Mouse (Mus musculus): ENCODE results near the gene Chp1. TPM values are rescaled to one million over a fixed set of nuclear protein-coding genes. Genes with fewer than 3 reads are reported as not detected.
"Not testable (repeated sequence)": the region's sequence is repeated elsewhere in the genome, so short reads cannot be mapped to it uniquely, and the experiment has no call there.

The Chp1 gene
- total RNA-seq, 2 experiments from 2014 or later: 133 to 141 TPM

DNA sequence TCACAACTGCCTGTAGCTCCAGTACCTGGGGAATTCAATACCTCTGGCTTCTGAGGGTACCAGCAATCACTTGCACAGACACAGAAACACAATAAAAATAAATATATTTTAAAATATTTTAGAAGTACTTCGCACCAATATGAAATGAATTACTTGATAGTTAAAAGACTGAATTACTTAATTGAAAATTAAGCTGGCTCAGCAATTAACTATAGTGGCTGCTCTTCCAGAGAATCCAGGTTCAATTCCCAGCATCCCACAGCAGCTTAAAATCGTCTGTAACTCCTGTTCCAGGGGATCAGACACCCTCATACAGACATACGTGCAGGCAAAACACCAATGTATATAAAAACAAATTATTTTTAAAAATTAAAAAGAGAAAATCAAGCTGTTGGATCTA lies 10.5 kb downstream of the Chp1 start:
- no peak for DNase-seq (ENCODE audit: low spot score in 2 of 2)
- intact Hi-C loops (cut with DNase I): no loop called here

DNA sequence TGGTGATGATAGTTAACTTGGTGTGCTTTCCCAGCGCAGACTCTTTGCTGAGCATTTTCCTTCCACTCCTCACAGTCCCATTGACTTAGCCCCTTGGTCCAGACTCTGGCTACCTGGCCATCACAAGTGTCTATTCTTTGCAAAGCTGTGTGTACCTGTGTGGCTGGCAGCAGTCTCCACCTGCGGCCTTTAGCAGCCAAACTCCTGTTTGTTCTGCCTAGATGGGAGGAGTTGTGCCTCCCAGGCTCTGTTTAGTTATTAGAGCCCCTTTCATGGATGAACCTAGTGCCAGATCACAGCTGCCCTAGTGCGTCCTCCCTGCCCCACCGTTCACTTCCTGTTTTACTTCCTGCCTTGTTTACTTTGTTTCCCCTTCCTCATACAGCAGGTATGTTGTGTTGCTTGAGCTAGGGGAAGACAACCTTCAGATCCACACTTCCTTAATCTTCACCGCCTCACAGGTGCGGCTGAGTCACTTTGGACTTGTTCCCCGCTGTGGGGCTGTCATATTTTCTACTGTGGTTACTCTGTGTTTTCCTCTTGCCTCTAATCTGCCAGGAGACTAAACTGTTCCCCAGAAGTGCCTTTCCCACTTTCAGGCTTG lies 11.3 kb downstream of the Chp1 start:
- intact Hi-C loops (cut with DNase I): no loop called here
- no peak for DNase-seq (ENCODE audit: low spot score in 2 of 2)

DNA sequence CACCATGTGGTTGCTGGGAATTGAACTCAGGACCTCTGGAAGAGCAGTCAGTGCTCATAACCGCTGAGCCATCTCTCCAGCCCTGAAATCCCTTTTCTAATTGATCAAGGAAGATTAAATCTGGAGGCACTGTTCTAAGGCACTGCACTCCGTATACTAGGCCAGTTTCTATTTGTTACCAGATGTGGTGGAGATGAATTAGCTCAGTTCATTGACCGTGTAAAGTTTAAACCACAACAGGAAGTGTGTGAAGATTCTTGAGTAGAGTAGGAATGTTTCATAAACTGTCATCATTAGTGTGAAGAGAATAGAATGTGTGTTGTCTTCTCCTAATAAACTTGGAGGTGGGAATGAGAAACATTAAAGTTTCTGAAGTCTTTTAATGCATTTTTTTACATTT lies 14.3 kb downstream of the Chp1 start:
- DNase-seq (ENCODE audit: low spot score in 2 of 2): no peak
- intact Hi-C loops (cut with DNase I): no loop called here

DNA sequence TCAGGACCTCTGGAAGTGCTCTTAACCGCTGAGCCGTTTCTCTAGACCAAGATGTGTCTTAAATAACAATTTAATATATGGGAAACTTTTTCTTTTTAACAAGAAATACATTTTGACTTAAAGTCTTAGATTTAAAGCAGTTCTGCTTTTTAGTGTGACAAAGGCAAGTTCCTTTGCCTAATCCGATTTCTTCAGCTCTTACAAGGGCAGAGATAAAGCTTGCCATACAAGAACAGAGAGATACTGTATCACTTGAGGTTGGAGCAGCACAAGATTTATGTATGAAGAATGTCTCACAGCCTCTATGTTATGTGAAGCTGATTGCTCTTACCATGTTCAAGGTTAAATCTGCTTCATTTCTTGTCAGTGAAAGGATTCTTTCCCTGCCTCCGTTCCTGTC lies 17.8 kb downstream of the Chp1 start:
- intact Hi-C loops (cut with DNase I): no loop called here
- no peak for DNase-seq (ENCODE audit: low spot score in 2 of 2)

DNA sequence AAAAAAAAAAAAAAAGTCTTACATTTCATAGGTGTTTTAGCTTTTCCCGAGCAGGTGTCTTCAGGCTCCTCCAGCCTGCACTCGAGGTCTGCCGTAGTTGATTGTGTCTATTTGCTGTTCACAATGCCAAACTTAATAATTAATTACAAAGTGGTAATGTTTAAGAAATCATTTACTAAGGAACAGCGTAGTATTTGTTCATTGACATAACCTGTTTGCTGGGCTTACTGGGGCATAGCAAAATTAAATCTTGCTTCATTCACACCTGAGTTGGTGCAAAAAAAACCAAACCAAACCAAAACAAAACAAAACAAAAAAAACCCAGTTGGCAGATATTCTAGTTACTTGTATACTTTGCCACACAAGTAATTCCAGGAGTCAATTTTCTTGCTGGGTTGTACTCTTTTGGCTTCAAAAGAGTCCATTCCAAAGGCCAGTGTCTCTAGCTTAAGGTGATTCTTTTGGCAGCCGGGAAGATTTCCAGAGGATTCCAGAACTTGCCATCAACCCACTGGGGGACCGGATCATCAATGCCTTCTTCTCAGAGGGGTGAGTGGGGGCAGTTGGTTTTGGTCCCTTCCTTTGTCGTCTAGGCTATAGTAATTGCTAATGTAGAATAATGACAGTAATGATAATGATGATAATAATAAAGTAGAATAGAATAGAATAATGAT lies 18.8 kb downstream of the Chp1 start:
- DNase-seq (ENCODE audit: low spot score in 2 of 2): no peak
- intact Hi-C loops (cut with DNase I): no loop called here

DNA sequence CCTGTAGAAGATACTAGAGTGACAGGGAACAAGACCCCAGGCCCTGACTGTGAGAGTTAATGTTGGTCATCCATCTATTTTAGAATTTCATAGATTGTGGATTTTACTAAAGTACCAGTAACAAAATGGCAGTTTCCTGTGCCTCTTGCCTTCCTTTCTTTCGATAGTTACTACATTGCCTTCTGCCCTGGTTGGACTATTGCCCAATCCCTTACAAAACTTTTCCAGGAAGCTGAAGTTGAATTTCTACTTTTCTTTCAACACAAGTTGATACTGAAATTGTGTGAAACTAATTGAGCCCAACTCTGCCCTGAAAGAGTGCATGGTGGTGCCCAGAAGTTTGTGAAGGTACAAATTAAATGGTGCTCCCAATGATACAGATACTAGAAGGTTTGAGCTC lies 25.0 kb downstream of the Chp1 start:
- intact Hi-C loops (cut with DNase I): no loop called here
- DNase-seq (ENCODE audit: low spot score in 2 of 2): no peak

DNA sequence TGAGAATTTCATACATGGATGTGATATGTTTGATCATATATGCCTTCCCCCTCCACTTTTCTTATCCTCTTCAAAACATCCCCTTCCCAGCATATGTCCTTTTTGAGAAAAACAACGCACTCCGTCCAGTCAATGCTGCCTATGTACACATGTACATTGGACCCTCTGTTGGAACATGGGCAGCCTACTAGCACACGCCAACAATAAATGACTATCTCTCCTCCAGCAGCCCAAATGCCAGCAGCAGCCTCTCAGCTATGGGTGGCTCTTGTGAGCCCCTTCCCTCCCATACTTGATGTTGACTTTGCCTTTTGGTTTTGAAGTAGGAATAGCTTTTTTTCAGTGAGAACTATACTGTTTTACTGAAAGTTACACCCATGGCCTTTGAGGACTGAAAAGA lies 34.1 kb downstream of the Chp1 start:
- DNase-seq (ENCODE audit: low spot score in 2 of 2): no peak
- intact Hi-C loops (cut with DNase I): no loop called here

DNA sequence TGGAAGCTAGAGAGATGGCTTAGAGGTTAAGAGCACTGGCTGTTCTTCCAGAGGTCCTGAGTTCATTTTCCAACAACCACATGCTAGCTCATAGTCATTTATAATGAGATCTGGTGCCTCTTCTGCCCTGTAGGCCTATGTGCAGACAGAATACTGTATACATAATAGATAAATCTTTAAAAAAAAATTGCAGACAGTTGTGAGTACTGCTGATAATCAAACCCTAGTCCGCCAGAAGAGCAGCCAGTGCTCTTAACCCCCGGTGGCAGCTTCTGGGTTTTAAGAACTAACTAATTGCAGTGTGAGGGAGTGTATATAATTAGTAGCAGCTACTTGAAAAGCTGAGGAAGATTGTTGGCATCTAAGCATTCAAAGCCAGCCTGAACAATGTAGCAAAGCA lies 35.9 kb downstream of the Chp1 start:
- intact Hi-C loops (cut with DNase I): no loop called here
- no peak for DNase-seq (ENCODE audit: low spot score in 2 of 2)

DNA sequence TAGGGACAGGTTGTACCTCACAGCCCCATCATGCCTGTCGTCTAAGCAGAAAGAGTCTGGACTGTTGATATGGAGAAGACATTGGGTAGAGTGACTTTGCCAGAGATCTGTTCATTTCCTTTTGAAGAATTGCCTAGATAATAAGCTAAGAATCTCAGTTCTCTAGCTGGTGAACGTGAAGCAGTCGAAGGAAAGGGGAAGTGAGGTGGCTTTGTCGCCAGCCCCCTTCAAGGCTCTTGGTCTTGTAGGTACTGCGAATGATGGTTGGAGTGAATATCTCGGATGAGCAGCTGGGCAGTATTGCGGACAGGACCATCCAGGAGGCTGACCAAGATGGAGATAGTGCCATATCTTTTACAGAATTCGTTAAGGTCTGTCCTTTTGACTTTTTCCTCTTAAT lies 36.8 kb downstream of the Chp1 start:
- DNase-seq (ENCODE audit: low spot score in 2 of 2): no peak
- intact Hi-C loops (cut with DNase I): no loop called here

DNA sequence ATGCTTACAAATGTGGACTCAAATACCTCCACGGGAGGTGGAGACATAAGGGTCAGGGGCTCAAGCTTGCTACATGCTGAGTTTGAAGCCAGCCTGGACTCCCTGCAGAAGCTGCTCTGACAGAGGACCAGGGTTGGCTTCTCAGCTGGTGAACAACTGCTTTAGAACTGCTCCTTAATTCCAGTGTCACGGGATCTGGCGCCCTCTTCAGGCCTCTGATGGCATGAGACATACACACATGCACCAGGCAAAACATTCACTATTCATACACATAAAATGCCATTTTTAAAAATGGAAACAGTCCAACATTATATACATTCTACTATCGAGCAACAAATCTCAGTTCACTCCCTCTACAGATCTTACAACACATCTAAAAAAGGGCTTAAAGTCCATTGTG lies 39.9 kb downstream of the Chp1 start:
- intact Hi-C loops (cut with DNase I): no loop called here
- peak; percentile 35 to 57 for DNase-seq (ENCODE audit: low spot score in 2 of 2)

DNA sequence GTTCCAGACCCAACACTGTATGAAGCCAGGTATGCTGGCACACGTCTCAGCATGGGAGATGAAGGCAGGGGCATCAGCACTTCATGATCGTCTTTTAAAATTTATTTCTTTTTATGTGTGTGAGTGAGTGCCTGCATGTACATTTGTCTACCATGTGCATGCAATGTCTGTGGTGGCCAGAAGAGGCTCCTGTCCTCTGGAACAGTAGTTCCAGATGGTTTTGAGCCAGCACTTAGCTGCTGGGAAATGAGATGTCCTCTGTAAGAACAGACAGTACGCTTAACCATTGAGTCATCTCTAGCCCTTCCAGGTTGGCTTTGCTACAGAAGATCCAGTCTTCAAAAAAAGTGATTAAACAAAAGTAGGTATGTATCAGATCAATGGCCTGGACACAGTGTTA lies 43.8 kb downstream of the Chp1 start:
- DNase-seq (ENCODE audit: low spot score in 2 of 2): peak in 1 of 2 experiments; percentile 38
- intact Hi-C loops (cut with DNase I): no loop called here

DNA sequence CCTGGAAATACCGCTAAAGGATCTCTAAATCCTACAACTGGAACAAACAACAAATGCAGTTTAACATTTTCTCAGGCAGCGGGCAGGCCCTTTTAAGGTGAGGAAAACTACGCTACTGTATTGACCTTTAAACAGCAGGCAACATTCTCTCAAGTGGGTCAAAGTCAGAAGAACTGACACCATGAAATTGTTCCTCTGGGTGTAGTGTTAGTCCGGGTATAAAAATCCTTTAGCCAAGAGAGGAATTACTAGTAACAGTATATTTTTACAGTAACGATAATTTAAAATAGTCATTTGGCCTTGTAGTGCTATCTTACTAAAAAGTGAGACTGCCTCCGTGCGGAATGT lies 46.2 kb downstream of the Chp1 start:
- intact Hi-C loops (cut with DNase I): loop anchor here (2.0 kb wide), 1 partner anchor 47 kb away; the partner anchor contains the start of genes Chp1 and Exd1
- DNase-seq (ENCODE audit: low spot score in 2 of 2): no peak

DNA sequence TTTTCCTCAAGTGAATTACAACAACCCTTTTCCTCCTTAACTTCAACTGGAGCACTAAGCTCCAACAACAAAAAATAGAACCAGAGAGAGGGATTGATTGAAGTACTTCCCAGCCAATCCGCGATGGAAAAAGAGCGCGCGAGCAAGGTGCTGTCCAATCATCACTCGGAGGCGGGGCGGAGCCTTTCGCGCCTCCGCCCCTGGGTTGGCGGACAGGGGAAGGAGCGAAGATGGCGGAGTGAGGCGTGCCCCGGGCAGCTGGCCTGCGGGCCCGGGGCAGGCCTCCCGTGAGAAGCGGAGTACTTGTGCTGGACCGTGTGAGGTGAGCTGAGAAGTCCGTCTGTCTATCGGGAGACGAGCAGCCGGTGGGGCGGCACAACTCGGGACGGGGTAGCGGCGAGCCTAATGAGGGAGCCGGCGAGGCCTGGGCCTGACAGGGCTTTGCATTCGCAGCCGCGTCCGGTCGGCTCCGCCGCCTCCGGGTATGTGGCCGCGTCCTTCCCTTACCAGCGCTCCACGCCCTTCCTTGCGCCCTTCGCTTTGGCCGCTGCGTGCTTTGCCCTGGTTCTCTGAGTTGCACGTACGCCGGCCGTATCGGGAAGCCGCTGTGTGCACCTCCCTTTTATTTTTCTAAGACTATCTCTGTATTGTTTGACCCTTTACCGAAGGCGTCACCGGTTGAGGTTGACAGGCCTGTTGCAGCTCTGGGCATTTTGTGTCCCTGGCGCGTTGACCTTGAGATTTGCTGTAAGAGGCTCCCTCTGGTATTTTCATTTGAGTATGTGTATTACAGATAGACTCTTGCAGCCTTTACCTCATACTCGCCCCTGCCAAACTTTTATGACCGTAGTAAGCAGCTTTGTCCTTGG lies 46.9 kb downstream of the Chp1 start:
- intact Hi-C loops (cut with DNase I): loop anchor here (2.0 kb wide), 1 partner anchor 48 kb away; the partner anchor contains the start of genes Chp1 and Exd1
- DNase-seq (ENCODE audit: low spot score in 2 of 2): peak; percentile 98 to 99

DNA sequence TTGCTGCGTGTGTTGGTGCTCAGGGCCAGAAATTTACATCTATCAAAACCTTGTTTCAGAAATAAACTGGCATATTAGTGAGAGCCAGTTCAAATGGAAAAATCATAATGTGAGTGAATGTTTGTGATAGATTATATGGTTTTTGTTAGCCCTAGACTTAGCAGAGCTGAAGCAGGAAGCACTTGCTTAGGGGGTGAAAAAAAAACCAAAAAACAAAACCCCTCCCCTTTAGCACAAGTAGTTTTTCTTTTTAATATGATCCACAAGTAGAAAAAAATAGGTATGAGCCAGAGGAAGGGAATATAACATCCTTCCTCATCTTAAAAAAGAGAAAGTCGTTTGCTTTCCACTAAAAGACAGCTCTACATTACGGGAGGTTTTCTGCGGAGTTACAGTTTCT lies 47.8 kb downstream of the Chp1 start:
- no peak for DNase-seq (ENCODE audit: low spot score in 2 of 2)
- intact Hi-C loops (cut with DNase I): loop anchor here (2.0 kb wide), 1 partner anchor 49 kb away; the partner anchor contains the start of genes Chp1 and Exd1

DNA sequence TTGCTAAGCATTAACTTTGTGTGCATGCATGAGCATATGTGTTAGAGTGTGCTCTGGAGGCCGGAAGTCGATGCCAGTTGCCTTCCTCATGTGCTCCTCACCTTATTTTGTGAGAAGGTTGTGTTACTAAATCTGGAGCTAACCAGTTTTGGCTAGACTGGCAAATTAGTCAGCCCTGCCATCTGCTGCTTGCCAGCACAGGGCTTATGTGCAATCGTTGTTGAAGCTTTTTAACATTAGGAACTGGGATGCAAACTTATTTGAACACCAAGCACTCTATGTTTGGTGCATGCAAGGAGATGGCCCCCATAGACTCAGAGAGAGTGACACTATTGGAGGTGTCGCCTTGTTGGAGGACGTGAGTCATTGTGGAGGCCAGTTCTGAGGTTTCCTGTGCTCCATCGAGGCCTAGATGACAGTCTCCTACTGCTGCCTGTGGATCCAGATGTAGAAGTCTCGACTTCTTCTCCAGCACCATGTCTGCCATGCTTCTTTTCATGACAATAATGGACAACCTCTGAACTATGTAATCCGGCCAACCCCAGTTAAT lies 49.4 kb downstream of the Chp1 start:
- intact Hi-C loops (cut with DNase I): no loop called here
- DNase-seq (ENCODE audit: low spot score in 2 of 2): peak in 1 of 2 experiments; percentile 18

DNA sequence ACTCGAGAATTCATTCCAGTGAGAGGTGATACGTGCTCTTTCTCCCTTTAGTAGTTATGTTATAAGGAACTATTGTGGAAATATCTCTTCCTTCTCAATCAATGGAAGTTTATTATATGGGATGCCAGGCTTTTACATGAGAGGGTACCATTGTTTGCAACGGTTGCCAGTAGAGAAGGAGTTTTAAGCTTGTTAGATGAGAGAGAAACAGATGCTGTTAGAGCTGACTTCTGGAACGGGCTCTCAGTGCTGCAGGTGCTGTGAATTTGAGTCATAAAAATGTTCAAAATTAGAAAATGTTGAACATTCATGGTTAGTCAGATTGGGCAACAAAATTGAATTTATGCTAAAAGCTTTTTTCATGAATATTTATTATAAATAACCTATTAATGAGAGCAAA lies 53.5 kb downstream of the Chp1 start:
- peak in 1 of 2 experiments; percentile 52 for DNase-seq (ENCODE audit: low spot score in 2 of 2)
- intact Hi-C loops (cut with DNase I): no loop called here

DNA sequence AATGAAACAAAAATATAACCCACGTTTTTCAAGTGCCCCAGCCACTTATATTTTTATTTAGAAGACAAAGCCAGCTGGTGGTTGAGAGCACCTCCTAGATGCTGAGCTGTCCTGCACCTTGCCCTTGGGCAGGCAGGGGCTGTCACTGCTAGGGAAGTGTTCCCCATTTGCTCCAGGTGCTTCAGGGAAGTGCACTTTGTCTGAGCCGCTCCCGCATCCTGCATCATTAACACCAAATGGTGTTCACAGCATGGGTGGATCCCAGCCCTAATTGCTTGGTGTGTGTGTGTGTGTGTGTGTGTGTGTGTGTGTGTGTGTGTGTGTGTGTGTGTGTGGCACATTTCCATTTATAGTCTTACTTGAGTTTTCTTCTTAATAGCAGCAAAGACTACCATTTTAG lies 54.1 kb downstream of the Chp1 start:
- intact Hi-C loops (cut with DNase I): not testable (repeated sequence)

DNA sequence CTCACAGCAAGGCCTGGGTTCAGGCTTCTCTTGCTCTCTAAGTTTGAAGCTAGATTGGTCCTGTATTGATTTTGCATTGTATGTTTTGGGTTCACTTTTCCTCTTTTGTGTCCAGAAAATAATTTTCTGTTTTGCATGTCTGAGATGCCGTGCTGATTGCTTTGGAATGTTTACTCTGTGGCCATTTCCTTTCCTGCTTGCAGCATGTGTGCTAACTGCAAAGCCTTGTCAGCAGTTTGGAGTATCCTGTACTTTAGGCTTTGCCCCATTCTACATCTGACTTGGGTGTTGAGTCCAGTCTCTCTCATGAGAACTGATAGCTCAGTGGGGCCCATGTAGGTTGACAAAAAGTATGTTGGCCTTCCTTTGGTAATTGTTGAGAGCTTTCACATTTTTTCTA lies 55.0 kb downstream of the Chp1 start:
- intact Hi-C loops (cut with DNase I): no loop called here
- no peak for DNase-seq (ENCODE audit: low spot score in 2 of 2)

More for the DNA sequence above, 54.1 kb downstream of the Chp1 start:
- not testable (repeated sequence) for DNase-seq (ENCODE audit: low spot score in 2 of 2)

DNA sequence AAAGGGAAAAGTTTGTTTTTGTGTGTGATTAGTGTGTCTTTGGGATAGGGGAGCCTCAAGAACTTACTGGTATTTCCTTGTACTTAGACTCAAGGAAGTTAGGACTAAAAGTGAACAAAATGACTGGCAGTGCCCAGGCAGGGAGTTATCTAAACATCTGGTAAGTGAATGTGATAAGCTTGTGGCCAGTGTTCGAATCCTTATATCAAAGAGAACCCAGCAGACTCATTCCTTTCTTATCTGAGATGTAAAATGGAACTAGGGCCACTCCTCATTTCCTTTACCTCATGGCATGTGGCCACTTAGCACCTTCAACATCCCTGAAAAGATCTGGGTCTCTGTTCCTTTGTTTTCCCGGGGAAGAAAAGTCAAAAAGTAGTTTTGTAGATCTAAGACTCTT lies 56.4 kb downstream of the Chp1 start:
- DNase-seq (ENCODE audit: low spot score in 2 of 2): no peak
- intact Hi-C loops (cut with DNase I): no loop called here

DNA sequence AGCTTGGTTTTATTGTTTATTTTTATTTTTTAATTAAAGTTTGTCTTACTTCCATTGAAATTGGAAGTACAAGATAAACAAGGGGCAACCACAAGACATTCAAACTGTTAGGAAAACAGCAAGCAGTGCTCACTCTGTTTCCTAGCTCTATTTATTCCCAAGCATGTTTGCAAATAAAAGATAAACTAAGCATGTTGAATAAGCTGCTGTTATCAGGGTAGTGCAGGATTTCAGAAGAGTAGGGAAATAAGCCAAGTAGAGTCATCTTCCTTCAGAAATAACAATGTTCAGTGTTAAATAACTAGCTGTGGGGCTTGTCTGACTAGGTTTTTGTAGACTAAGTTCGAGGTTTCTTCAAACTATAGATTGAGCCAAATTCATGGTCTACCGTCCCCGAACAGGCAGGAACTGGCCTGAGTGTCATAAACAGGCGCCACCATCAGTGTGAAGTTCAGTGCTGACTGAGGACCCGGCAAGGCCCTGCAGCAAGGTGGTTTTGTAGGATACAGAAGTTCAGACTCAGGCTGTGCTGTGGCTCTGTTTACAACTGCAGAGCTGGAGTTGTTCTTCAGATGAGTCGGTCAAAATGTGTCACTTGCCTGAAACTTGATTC lies 58.0 kb downstream of the Chp1 start:
- intact Hi-C loops (cut with DNase I): no loop called here
- DNase-seq (ENCODE audit: low spot score in 2 of 2): no peak
